Mouse (Mus musculus) embryonic facial prominence, embryonic 11.5 days (tissue): Measurements from ENCODE around the gene Slc38a8. TPM values are rescaled to one million over a fixed set of nuclear protein-coding genes. Genes with fewer than 3 reads are reported as not detected.

Source experiments
- polyA plus RNA-seq: library from polyadenylated mRNA; unstranded; fragments of >200 nt; fragmentation: Nextera tagmentation; extraction: Ambion mirVana; gene quantifications from 2 replicates; pipeline ENCODE4 v1.2.1, GENCODE M21; 2014

Gene Slc38a8
- polyA plus RNA-seq, 1 experiment from 2014 or later, result 1.8 TPM

Other genes with a start within 250 kb of the Slc38a8 start
- 311 and 315 TPM in 2 replicates for gene Hsbp1, start 157.2 kb downstream of the Slc38a8 start, polyA plus RNA-seq
- gene Mlycd, start 106.8 kb downstream of the Slc38a8 start, polyA plus RNA-seq, result 9.8 and 10.4 TPM in 2 replicates
- gene Osgin1, start 67.6 kb downstream of the Slc38a8 start, polyA plus RNA-seq, result 0.08 and 0.53 TPM in 2 replicates
- gene Necab2, start 55.0 kb downstream of the Slc38a8 start, polyA plus RNA-seq, result 9.2 and 11.9 TPM in 2 replicates
- gene Mbtps1, start 57.0 kb upstream of the Slc38a8 start, polyA plus RNA-seq, result 103 and 106 TPM in 2 replicates
- gene Hsdl1, start 73.5 kb upstream of the Slc38a8 start, polyA plus RNA-seq, result 39.6 and 45.2 TPM in 2 replicates
- 0.13 TPM in 1 of 2 replicates, not detected in the other for gene Dnaaf1, start 73.5 kb upstream of the Slc38a8 start, polyA plus RNA-seq
- gene Taf1c, start 103.5 kb upstream of the Slc38a8 start, polyA plus RNA-seq, result 10.3 and 11.0 TPM in 2 replicates
- gene Adad2, start 111.0 kb upstream of the Slc38a8 start, polyA plus RNA-seq, result 0.17 TPM in 1 of 2 replicates, not detected in the other
- 0.15 TPM in 1 of 2 replicates, not detected in the other for gene Kcng4, start 134.0 kb upstream of the Slc38a8 start, polyA plus RNA-seq
- 5.7 and 14.3 TPM in 2 replicates for gene Wfdc1, start 164.7 kb upstream of the Slc38a8 start, polyA plus RNA-seq
- gene Atp2c2, start 198.3 kb upstream of the Slc38a8 start, polyA plus RNA-seq, result 1.1 and 1.3 TPM in 2 replicates